Mouse (Mus musculus) olfactory bulb, adult 2 months (tissue): ENCODE data around the gene Kcna5.

Experiments used
- CTCF ChIP-seq: fragments of 200-500 bp; IDR thresholded peaks from 2 replicates; pipeline ENCODE4 v1.5.1; 2012; ENCODE audit warnings: low read depth, mild to moderate bottlenecking, low read length, moderate library complexity; ENCODE audit not compliant: insufficient read depth
- POLR2A ChIP-seq: fragments of 200-500 bp; IDR thresholded peaks from 2 replicates; pipeline ENCODE4 v1.6.1; 2012; ENCODE audit warnings: mild to moderate bottlenecking, low read depth, low read length, moderate library complexity; ENCODE audit not compliant: insufficient read depth

DNA sequence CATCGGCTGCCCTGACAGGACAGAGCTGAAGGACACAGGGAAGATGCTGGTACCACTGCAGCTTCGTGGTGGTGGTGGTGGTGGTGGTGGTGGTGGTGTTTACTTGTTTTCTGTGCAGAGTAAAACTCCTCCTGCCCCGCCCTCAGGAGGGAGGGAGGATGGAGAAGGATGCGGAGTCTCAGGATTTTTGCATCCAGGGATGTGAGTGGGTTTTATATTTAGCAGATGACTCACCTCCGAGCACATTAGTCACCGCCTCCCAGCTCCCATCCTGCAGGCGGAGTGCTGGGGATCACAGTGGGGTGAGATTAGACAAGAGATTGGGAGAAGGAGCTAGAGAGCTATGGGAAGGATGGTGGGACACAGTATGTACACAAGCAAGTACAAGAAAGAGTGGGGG lies 34.6 kb upstream of the Kcna5 start:
- no peak for TF ChIP-seq CTCF
- no peak for TF ChIP-seq POLR2A
